Mouse (Mus musculus) embryonic facial prominence, embryonic 15.5 days (tissue): ENCODE data around the gene Lrmda. TPM values are rescaled to one million over a fixed set of nuclear protein-coding genes. Genes with fewer than 3 reads are reported as not detected.

ENCODE experiments used
- ATAC-seq: fragments of 200-750 bp; cut with Nextera tagmentation; 2 replicates; pipeline ENCODE4 v1.8.0; 2017; ENCODE audit warnings: low read depth, moderate TSS enrichment; ENCODE audit not compliant: insufficient number of reproducible peaks, low FRiP score, low TSS enrichment
- H3K27ac ChIP-seq: fragments of 300-500 bp; sonication (generic); replicated peaks from 2 replicates; pipeline ENCODE4 v1.5.1; 2015; ENCODE audit warnings: mild to moderate bottlenecking, inconsistent platforms
- H3K27me3 ChIP-seq: fragments of 300-500 bp; sonication (generic); 2 replicates; pipeline ENCODE4 v1.6.1; 2015; ENCODE audit warnings: inconsistent platforms
- H3K36me3 ChIP-seq: fragments of 300-500 bp; sonication (generic); 2 replicates; pipeline ENCODE4 v1.6.1; 2015; ENCODE audit warnings: mild to moderate bottlenecking, inconsistent platforms
- H3K4me1 ChIP-seq: fragments of 300-500 bp; sonication (generic); 2 replicates; pipeline ENCODE4 v1.6.1; 2015; ENCODE audit warnings: inconsistent platforms
- H3K4me2 ChIP-seq: fragments of 300-500 bp; sonication (generic); replicated peaks from 2 replicates; pipeline ENCODE4 v1.6.1; 2015; ENCODE audit warnings: mild to moderate bottlenecking, inconsistent platforms
- H3K4me3 ChIP-seq: fragments of 300-500 bp; sonication (generic); replicated peaks from 2 replicates; pipeline ENCODE4 v1.5.1; 2015; ENCODE audit warnings: mild to moderate bottlenecking, inconsistent platforms
- H3K9ac ChIP-seq: fragments of 300-500 bp; sonication (generic); 2 replicates; pipeline ENCODE4 v1.6.1; 2015; ENCODE audit warnings: inconsistent platforms
- H3K9me3 ChIP-seq: fragments of 300-500 bp; sonication (generic); replicated peaks from 2 replicates; pipeline ENCODE4 v1.6.1; 2016; ENCODE audit warnings: inconsistent platforms
- WGBS: fragments of 180-500 bp; shearing (Covaris S2); methylation state at CpG from one replicate; pipeline ENCODE4 v1.1.7; 2015; 5-methylcytosine and 5-hydroxymethylcytosine counted together
- polyA plus RNA-seq: library from polyadenylated mRNA; unstranded; fragments of >200 nt; fragmentation: Nextera tagmentation; extraction: Ambion mirVana; gene quantifications from 2 replicates; pipeline ENCODE4 v1.2.1, GENCODE M21; 2015

Lrmda gene
- polyA plus RNA-seq, 1 experiment from 2014 or later = 0.64 TPM

- peaks cover 39% of the 10 kb centered on the region for H3K4me1 ChIP-seq
- peak overlapping the region; percentile 98 for H3K27ac ChIP-seq
- H3K4me2 ChIP-seq = peak overlapping the region; percentile 73
- H3K4me3 ChIP-seq = peak overlapping the region; percentile 77
- peak overlapping the region; percentile 87 for H3K9ac ChIP-seq
- H3K9me3 ChIP-seq = no peaks in the 10 kb centered on the region
- no peaks in the 10 kb centered on the region for H3K27me3 ChIP-seq
- ATAC-seq = peak; percentile 27
- whole genome bisulfite sequencing = under 1% methylated on average over 61 of the region's 61 CpGs
- 0 out of 2 replicates have a peak, but pooled peaks cover 5% of the 10 kb centered on the region for H3K36me3 ChIP-seq
These were observed 32.5 kb upstream of the Lrmda start for GRCm38 (mm10) chr14:21986733-21987659.

GRCm38 (mm10) chr14:21987660-21988576 is 31.6 kb upstream of the Lrmda start:
- no peaks in the 10 kb centered on the region for H3K9me3 ChIP-seq
- WGBS = 0% methylated on average over 74 of the region's 74 CpGs
- peak; percentile 89 for ATAC-seq
- no peaks in the 10 kb centered on the region for H3K27me3 ChIP-seq
- peaks cover 30% of the 10 kb centered on the region for H3K4me1 ChIP-seq
- H3K4me3 ChIP-seq = peak overlapping the region; percentile 77
- H3K36me3 ChIP-seq = 0 out of 2 replicates have a peak, but pooled peaks cover 5% of the 10 kb centered on the region
- peak overlapping the region; percentile 98 for H3K27ac ChIP-seq
- H3K9ac ChIP-seq = peak overlapping the region; percentile 87
- peak overlapping the region; percentile 73 for H3K4me2 ChIP-seq

GRCm38 (mm10) chr14:21988577-21989290 is 30.8 kb upstream of the Lrmda start:
- Histone ChIP-seq H3K9ac (peak overlapping the region; percentile 59; the same call in 1 of the 2 replicates), H3K4me1 (peaks cover 30% of the 10 kb centered on the region), H3K27me3 (no peaks in the 10 kb centered on the region), H3K9me3 (no peaks in the 10 kb centered on the region), H3K4me2 (peak overlapping the region; percentile 73), H3K36me3 (0 out of 2 replicates have a peak, but pooled peaks cover 5% of the 10 kb centered on the region), H3K27ac (peak overlapping the region; percentile 98), H3K4me3 (peak overlapping the region; percentile 77)
- WGBS = under 1% methylated on average over 26 of the region's 26 CpGs
- ATAC-seq = no peak

- under 1% methylated on average over 37 of the region's 37 CpGs for WGBS
- no peaks in the 10 kb centered on the region for H3K9me3 ChIP-seq
- H3K4me1 ChIP-seq = peaks cover 35% of the 10 kb centered on the region
- peak within 1 kb of the TSS; percentile 98 for H3K27ac ChIP-seq
- ATAC-seq = peak; percentile 8; the same call in 1 of the 2 replicates
- peak within 1 kb of the TSS; percentile 59 for H3K9ac ChIP-seq
- H3K4me3 ChIP-seq = peak within 1 kb of the TSS; percentile 77
- H3K36me3 ChIP-seq = 0 out of 2 replicates have a peak, but pooled peaks cover 5% of the 10 kb centered on the region
- H3K27me3 ChIP-seq = no peaks in the 10 kb centered on the region
- peak within 1 kb of the TSS; percentile 73 for H3K4me2 ChIP-seq
These were observed 30.1 kb upstream of the Lrmda start, which contains the start of gene Zfp503 for GRCm38 (mm10) chr14:21989291-21989913. Zfp503 (minus strand) TSS chr14:21989601.

DNA sequence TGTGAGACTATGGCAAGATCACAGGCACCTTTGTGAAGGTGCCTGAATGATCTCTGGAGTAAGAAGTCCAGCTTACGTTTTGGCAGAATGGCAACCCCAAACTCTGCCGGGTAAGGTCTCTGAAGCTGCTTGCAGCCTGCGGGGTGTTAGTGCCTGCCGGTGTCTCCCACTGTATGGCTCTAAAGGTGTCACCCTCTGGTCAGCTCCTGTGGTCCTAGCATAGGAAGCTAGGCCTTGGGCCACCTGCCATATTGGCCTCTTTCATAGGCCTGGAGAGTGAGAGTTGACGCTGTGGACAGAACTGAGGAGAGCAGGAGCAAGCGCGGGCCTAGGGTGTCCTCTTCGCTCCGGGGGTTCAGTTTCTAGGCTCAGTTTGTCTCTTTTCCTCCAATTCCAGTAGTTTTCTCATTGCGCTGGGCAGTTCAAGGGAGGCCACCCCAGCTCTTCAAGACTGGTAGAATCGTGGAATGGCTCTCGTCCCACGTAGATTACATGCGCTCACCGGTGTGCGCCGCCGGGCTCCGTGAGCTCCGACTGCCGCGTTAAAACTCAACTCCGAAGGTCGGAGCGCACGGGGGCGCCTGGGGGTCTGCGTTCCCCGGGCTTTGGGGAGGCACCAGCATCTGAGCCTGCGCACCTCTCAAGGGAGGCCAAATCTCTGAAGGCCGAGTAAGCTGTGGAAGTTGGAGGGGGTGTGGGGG is 29.0 kb upstream of the Lrmda start:
- Histone ChIP-seq H3K4me1 (peaks cover 32% of the 10 kb centered on the region), H3K9ac (peak overlapping the region; percentile 59), H3K9me3 (no peaks in the 10 kb centered on the region), H3K36me3 (no peaks in the 10 kb centered on the region), H3K27ac (peak overlapping the region; percentile 98), H3K4me3 (peak overlapping the region; percentile 77), H3K27me3 (no peaks in the 10 kb centered on the region), H3K4me2 (peak overlapping the region; percentile 73)
- WGBS = 5% methylated on average over 31 of the region's 31 CpGs
- no peak for ATAC-seq

- peak overlapping the region; percentile 98 for H3K27ac ChIP-seq
- no peaks in the 10 kb centered on the region for H3K36me3 ChIP-seq
- WGBS = 10% methylated on average over 26 of the region's 26 CpGs
- H3K4me1 ChIP-seq = peaks cover 32% of the 10 kb centered on the region
- ATAC-seq = no peak
- H3K4me2 ChIP-seq = peak overlapping the region; percentile 73
- H3K9ac ChIP-seq = peak overlapping the region; percentile 59
- peak overlapping the region; percentile 77 for H3K4me3 ChIP-seq
- 0 out of 2 replicates have a peak, but pooled peaks cover 2% of the 10 kb centered on the region for H3K27me3 ChIP-seq
- no peaks in the 10 kb centered on the region for H3K9me3 ChIP-seq
These were observed 28.2 kb upstream of the Lrmda start for GRCm38 (mm10) chr14:21991251-21991780.

GRCm38 (mm10) chr14:21991856-21992255 is 27.7 kb upstream of the Lrmda start:
- Histone ChIP-seq H3K9me3 (no peaks in the 10 kb centered on the region), H3K27me3 (0 out of 2 replicates have a peak, but pooled peaks cover 7% of the 10 kb centered on the region), H3K36me3 (no peaks in the 10 kb centered on the region), H3K4me2 (peak overlapping the region; percentile 73), H3K9ac (no peak overlapping the region), H3K4me1 (peaks cover 32% of the 10 kb centered on the region), H3K27ac (no peak overlapping the region), H3K4me3 (peak overlapping the region; percentile 77)
- 38% methylated on average over 5 of the region's 5 CpGs for WGBS
- ATAC-seq = no peak

GRCm38 (mm10) chr14:21992321-21992885 is 27.1 kb upstream of the Lrmda start:
- peak overlapping the region; percentile 73 for H3K4me2 ChIP-seq
- H3K9ac ChIP-seq = no peak overlapping the region
- no peak for ATAC-seq
- 59% methylated on average over 4 of the region's 4 CpGs for WGBS
- H3K27me3 ChIP-seq = 0 out of 2 replicates have a peak, but pooled peaks cover 7% of the 10 kb centered on the region
- no peak overlapping the region for H3K27ac ChIP-seq
- no peaks in the 10 kb centered on the region for H3K9me3 ChIP-seq
- no peaks in the 10 kb centered on the region for H3K36me3 ChIP-seq
- peaks cover 32% of the 10 kb centered on the region for H3K4me1 ChIP-seq
- peak overlapping the region; percentile 77 for H3K4me3 ChIP-seq
